Mouse (Mus musculus) mouse embryonic stem cell (cell line): ENCODE measurements around the gene Tcf7l2.

Experiments
- in situ Hi-C, 2 experiments: fragments of 300-500 bp; cut with MboI; formaldehyde crosslinking; loops; 1 replicate in 1 of 2; 3 replicates in 1 of 2; pipeline ENCODE4 v1.14.3; 2019 to 2020; ENCODE audit warnings: low sequenced_read_pairs in 2 of 2, low pct_unique_long_range_greater_than_20kb in 1 of 2, mixed read lengths in 1 of 2; ENCODE audit not compliant: unreplicated experiment in 1 of 2

Tcf7l2 gene

DNA sequence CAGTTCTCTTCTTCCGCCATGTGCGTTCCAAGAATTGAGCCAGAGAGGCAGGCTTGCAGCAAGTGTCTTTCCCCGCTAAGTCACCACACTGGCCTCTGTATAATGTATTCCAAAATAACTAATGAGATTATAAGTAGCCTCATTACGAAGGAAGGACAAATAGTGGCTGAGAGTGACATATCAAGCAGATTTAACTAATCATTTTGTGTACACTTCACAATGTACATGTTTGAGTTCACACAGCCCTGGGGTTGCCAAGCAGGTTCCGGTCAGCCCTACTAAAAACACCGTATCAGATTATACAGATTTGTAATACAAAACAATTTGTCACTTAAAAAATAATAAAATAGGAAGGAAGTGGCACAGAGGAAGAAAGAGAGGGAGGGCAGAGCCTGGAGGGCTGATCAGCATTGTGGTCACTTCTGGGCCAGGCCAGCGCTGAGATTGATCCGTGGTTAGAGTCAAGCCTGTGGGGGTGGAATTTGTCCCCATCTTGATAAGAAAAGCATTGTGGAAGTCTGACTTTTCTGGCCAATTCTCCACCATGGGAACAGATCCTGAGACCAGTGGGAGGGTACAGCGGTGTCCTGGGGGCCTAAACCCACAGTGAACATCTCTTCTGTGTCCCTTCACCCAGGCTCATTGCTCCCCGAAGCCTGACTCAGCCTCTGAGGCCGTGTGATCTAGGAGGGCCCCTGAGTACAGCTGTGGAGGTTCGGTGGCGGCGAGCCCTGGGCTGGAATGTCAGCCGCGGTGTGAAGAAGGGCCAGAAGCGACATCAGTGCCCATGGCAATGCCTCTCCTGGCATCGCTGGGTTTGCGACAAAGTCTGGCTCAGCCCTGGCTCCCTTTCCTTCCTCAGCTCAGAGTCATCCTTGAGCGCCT, 21.9 kb upstream of the Tcf7l2 start:
- in situ Hi-C loops = no loop called here

DNA sequence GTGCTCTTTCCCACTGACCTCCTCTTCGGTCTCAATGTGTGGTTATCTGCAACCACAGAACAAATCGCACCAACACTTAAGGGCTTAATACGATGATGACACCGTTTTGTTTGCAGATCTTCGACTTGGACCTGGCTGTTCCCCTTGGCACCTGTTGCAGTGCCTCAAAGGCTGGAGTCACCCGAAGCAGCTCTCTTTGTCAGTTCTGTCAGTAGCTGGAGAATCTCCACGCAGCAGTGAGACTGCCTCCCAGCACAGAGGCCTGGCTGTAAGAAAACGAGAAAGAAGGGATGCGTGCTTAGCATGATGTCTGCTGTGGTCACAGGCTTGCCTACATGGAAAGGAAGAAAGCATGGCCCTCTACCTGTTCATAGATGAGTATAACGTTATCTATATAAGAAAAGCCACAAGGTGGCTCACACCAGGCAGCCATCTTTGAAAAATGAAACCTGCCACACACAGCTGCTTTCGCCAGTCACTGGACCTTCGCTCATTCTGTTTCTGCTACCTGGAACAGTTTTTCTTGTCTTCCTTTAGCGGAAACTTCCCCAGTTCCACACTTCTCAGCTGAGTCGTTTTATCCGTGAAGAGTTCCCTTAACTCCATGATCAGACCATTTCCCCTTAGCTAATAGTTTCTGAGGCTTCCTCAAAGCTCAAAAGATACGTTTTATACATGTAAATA, 21.1 kb upstream of the Tcf7l2 start:
- in situ Hi-C loops = no loop called here

DNA sequence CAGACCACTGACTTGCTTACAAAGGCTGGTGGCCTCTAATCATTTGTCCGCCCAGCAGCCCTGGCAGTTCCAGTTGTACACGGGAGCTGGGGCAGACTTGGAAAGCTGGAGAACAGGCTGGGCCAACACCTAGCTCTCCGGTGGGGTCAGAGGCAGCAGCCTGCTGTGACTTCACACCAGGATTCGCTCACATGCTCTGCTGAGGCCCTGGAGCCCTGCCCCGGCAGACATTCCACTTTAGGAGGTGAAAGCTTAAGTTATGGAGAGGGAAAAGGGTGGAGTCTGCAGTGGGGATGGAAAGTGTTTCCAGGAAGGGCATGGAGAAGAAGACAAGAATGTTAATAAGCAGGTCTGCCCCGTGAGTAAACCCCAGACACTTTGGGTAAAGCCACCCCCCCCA, 19.2 kb upstream of the Tcf7l2 start:
- in situ Hi-C loops = no loop called here

DNA sequence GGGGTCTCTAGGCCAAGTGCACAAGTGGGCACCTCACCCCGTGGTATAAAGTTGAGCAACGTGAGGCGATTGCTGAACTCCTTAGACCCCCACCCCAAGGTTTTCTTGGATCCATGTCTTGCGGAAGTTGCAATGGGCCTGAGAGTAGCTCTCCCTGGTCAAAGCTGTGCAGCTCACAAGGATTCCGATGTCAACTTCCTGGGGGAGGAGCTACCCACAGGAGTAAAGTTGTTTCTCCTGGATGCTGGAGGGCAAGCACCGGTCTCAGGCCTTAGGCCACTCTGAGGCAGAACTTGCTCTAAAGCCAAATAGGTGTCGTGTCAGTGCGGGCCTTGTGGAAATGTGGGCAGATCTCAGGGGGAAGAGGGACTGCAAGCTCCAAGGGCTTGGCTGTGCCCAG, 12.2 kb upstream of the Tcf7l2 start:
- in situ Hi-C loops = no loop called here

DNA sequence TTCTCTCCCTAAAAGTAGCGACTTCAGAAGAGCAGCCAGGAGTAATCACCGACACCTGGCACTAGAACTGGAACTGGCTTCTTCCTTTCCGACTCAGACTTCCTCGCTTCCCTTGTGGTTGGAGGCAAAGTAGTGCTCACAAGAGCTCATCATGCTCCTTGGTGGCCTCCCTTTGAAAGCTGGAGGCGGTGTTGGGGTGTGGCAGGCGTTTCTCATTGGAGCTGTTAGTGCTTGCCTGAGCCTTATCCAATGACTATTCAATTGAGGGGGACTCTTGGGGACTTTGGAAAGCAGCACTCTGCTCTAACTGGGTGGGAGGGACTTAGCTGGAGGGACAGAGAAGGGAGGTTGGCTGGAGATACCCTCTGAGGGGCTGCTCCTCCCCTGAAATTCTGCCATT, 9.1 kb upstream of the Tcf7l2 start:
- in situ Hi-C loops = no loop called here

DNA sequence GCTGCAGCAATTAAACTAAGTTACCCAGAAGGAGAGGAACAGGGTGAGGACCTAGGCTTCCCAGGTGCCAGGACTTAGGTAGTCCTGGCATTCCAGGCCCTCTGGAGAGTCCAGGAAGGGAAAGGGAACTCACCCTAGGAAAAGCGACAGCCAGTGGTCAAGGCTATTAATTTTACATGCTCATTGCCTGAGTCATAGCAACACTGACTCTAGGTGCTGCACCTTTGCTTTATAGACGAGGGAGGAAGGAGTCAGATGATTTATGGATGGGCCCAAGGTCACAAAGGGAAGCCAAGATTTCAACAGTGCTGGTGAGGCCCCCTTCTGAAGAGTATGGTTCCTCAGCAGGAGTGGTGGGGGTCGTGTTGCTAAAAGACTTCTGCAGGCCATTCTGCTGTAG, 8.6 kb upstream of the Tcf7l2 start:
- in situ Hi-C loops = no loop called here

DNA sequence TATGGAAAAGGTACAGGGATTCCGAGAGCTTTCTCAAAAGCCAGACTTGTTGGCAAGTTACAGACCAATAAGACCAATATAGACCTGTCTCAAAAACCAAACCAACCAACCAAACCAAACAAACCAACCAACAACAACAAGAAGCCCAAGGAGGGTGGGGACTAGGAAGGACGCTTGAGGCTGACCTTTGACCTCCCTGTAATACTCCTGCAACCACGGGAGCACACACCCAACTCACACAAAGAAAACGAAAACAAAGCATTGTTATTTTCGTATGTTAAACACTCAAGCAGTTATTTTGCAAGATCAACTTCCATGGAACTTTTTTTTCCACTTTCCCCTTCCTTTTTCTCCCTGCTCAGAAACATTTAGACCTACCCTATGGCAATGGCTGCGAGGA, 5.6 kb upstream of the Tcf7l2 start:
- in situ Hi-C loops = no loop called here

DNA sequence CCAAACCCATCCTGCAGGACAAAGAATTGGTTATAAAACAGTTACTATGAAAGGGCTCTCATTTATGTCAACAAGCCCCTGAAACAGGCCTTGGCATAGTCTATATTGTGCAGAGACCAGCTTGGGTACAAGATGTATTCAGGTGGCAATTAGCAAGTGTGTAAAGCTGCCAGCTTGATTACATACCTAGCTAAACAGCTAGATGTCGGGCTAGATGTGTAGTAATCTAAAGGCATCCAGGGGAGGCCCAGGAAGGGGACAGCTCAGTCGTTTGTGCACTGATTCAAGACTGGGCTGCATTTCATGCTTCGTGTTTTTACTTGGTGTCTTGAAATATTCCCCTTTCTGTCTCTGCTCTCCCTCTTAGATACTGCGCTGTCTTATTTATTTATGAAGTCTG, 1.9 kb upstream of the Tcf7l2 start:
- in situ Hi-C loops = no loop called here

DNA sequence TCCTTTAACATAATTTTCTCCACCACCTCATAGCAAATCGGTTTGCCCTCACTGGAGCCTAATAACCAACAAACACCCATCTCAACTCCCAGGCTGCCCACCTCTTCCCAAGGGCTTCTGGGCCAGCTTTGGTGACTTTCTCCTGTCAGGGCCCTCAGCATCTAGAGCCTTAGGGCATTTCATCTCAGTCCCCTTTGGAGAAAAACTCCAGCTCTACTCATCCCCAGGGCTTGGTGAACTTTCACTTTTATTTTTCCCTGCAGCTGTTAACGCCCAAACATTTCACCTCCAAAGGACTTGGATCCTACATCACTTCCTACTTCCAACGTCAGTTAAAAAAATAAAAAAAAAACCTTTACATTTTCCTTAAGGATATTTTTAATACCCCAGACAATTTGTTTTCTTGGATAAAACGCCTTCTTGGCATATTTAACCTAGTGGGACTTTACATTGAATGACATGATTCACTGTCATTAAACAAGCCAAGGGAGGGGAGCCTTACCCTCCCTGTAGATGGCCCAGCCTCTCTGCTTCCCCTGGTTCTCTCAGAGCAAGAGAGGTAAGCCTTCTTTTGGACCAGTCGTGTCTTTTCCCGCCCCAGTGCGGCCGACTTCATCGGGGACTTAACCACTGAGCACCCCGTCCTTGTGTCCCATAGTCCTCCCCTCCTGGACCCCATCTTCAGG, 724 bp upstream of the Tcf7l2 start:
- in situ Hi-C loops = no loop called here

DNA sequence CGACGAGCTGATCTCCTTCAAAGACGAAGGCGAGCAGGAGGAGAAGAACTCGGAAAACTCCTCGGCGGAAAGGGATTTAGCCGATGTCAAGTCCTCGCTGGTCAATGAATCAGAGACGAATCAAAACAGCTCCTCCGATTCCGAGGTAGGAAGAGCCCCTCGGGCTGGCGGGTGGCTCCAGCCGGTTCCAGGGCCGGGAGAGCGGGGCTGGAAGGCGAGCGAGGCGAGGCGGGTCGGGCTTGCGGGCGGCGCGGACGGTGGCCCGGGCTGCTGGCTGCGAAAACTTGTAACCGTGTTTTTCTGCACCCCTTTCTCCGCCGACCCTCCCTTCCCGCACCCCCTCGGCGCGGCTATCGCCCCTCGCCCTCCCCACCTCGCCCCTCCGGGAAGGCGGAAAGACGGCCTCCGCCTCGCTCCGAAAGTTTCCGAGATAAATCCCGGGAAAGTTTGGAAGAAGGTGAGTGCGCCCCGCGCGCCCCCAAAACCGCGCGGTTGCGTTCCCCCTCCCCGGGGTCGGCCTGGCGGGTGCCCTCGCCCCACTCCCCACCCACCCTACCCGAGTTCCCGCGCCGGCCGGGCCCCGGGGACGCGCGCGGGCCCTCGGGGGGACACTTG, 873 bp downstream of the Tcf7l2 start:
- in situ Hi-C loops = no loop called here

DNA sequence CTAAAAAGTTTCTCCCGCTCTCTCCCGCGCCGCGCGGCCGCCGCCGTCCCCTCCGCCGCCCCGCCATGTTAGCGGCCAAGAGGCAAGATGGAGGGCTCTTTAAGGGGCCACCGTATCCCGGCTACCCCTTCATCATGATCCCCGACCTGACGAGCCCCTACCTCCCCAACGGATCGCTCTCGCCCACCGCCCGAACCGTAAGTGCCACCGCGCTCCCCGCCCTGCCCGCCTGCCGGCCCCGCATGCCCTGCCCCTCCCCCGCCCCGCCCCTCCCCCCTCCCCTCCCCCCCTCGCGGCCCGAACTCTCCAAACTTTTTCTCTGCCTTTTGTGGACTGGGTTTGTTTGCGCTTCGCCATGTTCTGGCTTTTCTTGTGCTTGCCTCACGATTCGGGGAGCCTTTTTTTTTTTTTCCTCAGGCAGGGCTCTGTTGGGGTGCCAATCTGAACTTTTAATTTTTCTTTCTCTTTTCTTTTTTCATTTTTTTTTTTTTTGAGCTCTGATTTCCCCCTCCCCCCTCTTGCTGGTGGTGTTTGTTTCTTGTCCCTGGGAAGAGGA, 1.5 kb downstream of the Tcf7l2 start:
- in situ Hi-C loops = no loop called here

DNA sequence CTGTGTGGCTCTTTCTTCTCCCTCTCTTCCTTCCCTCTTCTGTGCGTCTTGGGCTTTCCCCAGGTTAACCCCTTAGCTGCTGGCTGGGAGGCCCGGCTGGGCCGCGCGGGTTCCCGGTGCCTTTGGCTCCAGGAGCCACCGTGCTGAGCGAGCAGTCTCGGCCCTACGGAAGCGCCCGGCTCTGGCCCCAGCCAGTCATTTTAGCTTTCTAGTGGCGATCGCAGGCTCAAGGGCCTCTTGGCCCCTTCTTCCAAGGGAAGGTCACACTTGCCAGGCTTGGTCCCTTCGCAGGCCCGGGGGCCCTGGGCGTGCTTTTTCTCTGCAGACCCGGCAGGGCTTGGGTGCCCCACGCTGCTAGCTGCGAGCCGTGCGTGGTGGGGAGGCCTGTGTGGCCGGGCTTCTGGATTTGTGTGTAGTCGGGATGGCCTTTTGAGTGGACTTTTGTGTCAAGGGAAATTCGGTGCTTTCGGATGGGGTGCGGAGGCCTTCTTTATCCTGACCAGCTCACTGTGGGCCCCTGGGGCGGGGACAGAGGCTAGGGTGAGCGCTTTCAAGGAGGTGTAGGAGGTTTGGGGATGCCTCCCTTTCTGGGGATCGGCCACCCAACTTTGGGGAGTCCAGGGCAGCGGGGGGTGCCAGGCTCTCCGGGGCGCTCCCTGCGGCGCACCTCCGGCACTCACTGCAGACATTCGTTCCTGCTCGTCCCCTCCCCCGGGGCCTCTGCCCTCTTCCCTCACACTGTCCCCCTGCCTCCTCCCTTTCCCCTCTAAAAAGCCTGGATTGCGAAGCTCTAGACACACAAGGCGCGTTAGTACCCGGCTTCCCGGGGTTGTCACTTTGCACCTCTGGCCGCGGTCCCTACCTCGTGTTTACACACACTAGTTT, 2.2 kb downstream of the Tcf7l2 start:
- in situ Hi-C loops = no loop called here

DNA sequence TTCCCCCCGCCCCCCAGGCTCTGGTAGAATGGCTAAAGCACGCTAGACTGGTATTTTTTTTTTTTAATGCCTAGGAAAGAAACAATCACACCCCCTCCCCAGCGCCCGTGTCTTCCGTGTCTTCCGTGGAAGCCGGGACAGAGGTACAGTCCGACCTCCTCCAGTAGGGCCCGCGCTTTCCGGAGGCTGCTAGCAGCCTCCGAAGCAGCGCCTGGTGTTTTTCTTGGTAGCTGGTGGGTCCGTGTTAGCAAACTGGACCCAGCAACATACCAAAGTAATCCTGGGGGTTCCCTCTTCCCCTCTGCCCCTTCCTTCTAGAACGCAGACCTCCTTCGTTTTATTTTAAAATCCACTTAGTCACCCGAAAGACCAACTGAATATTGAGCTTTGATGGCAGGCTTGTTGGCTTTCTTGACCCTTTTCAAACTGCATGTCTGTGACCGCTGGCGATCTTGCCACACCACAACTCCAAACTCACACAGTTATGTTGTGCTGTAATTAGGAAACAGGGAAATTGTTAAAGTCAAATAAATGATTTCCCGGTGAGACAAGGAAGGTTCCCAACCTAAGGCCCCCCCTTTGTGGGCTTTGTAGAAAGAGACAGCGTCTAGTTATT, 3.1 kb downstream of the Tcf7l2 start:
- in situ Hi-C loops = no loop called here

DNA sequence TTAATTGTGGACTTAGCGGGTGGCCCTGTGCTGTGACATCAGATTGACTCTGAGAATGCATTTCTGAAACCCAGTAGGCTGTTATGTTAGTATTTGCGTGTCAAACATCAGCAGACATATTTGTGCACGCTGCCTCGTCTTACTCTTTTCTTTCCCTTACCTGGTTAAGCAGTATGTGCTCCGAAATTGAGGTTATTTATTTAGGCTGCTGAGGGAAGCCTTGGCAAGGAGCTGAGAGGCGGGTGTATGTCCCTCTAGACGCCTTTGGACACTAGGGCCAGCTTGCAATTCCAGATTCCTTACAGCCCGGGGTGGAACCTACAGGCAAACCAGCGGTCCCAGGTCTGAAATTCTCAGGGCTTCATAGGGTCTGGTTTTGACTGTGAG, 3.6 kb downstream of the Tcf7l2 start:
- in situ Hi-C loops = no loop called here

DNA sequence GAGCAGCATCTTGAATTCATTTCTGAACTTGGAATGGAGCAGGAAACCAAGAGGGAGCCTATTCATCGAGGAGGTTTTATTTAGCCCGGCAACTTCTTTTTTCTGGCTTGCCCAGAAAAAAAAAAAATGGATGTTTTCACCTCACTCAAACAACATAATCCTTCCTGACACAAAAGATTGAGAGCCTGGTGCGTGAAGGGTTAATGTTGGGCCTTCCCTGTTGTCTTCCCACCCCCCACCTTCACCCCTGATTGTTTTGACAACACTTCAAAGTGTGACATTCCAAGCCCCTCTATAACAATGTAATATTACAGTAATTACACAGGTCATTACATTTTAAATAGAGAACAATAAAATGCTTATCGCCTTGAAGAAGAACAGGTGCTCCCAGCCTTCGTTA, 4.6 kb downstream of the Tcf7l2 start:
- in situ Hi-C loops = no loop called here

DNA sequence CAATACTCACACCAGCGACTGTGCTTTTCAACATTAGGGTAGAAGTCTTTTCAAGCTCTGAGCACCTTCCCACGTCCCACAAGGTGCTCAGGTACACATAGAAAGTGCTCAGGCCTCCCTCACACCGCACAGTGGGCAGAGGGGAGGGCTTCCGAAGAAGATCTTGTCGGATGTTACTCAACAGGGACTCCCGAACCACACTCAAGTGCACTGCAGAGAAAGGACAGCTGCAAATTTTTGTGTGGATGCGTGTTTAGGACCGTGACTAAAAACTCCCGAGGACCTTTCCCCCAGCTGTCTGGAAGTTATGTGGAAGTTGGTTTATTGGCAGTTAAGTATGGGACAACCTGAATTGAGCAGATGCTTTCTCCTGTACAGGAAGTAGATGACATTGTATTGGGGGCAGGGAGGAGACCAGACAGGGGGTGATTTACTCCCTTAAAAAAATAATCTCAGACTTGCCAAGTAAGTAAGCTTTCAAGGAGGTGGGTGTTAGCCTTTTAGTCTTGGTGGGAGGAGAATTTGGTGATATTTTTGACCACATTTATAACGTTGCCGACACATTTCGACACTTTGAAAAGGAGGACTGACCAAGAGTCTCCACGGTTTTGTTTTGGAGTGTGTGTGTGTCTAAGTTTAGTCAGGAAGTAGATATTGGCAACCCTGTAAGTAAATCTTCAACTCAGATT, 5.8 kb downstream of the Tcf7l2 start:
- in situ Hi-C loops = no loop called here

DNA sequence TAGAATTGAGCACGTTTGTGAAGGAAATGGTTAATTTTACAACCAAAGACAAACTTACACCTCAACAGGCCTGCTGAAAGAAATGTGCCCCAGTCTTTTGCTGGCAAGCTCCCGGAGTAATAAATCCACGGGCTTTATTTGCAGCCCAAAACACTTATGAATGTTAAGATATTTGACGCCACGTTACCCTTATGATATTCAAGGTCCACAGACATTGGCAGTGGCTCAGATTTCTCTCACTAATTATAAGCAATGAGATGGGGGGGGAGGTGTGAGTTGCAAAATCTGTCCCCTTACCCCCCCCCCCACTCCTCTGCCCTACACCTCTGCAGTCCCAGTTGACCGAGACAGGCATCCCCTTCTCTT, 6.3 kb downstream of the Tcf7l2 start:
- in situ Hi-C loops = no loop called here
